Mouse (Mus musculus): ENCODE measurements around the gene Tent4a.

GRCm38 (mm10) chr13:69509391-69510244, 24.8 kb downstream of the Tent4a start:
- TF ChIP-seq POLR2A (IDR thresholded peaks at IDR 0.05; ENCODE audit: insufficient read depth, low read depth, low read length) (no peak), CTCF (IDR thresholded peaks at IDR 0.05) (peak; percentile 89)

Measured in heart, adult 2 months (tissue).